In the genomic region with DNA sequence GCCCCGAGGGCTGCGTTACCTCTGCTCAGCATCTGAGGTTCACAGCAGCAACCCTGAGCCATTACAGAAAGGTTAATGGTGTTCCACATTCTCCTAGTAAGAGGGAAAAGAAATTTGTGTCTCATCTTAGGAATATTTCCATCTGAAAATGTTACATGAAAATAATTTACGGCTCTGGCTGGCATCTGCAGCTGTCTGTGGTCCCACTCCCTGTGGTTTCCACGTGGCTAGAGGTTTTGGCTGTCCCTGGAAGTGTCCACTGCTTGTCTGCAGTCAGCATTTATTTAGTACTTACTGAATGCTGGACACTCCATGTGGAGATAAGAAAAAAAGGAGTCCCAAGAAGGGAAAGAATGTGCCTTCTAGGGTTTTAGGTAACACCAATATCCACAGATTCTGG, we compare ENCODE assay signal across 34 mouse cellular contexts. TPM values are rescaled to one million over a fixed set of nuclear protein-coding genes. Genes with fewer than 3 reads are reported as not detected.
"Had no signal": no experiment of that assay in that cellular context is flagged by ENCODE, and none has a peak within 500 bp of the region (broad histone marks: within the 10 kb centered on the region; RNA-seq: fewer than 3 reads in every experiment).

No protein-coding gene starts in this region.

- DNase-seq: liver; liver, embryonic 13.5 days; liver, postnatal 0 days; lung, adult 18-20 months; lung, adult 2 months; lung, embryonic 14.5 days; lung, postnatal 10 days; lung, postnatal 14 days; lung, postnatal 36 days; lung, postnatal 4 days had no signal

- H3K9me3 ChIP-seq: limb, embryonic 10.5 days; limb, embryonic 12.5 days; limb, embryonic 13.5 days; limb, embryonic 15.5 days; liver, embryonic 12.5 days; liver, embryonic 13.5 days; liver, embryonic 15.5 days; lung, embryonic 15.5 days; midbrain, embryonic 10.5 days; midbrain, embryonic 12.5 days; midbrain, embryonic 13.5 days; midbrain, embryonic 15.5 days; neural tube, embryonic 12.5 days had no signal

- H3K27ac ChIP-seq: left cerebral cortex, adult 2 months; limb, embryonic 10.5 days; limb, embryonic 12.5 days; limb, embryonic 13.5 days; limb, embryonic 15.5 days; liver, embryonic 12.5 days; liver, embryonic 13.5 days; liver, embryonic 14.5 days; liver, embryonic 15.5 days; lung, embryonic 15.5 days; macrophage; midbrain, embryonic 10.5 days; midbrain, embryonic 12.5 days; midbrain, embryonic 13.5 days; midbrain, embryonic 15.5 days; neural tube, embryonic 12.5 days had no signal

- H3K9ac ChIP-seq: limb, embryonic 12.5 days; limb, embryonic 13.5 days; limb, embryonic 15.5 days; liver, embryonic 12.5 days; liver, embryonic 13.5 days; liver, embryonic 14.5 days; liver, embryonic 15.5 days; liver, postnatal 0 days; lung, embryonic 14.5 days; lung, embryonic 15.5 days; midbrain, embryonic 12.5 days; midbrain, embryonic 13.5 days; midbrain, embryonic 15.5 days; neural tube, embryonic 12.5 days had no signal

- H3K4me3 ChIP-seq: left cerebral cortex, adult 2 months; limb, embryonic 10.5 days; limb, embryonic 12.5 days; limb, embryonic 13.5 days; limb, embryonic 15.5 days; liver, embryonic 12.5 days; liver, embryonic 13.5 days; liver, embryonic 15.5 days; lung, embryonic 15.5 days; megakaryocyte, embryonic 14.5 days; midbrain, embryonic 10.5 days; midbrain, embryonic 12.5 days; midbrain, embryonic 13.5 days; midbrain, embryonic 15.5 days; neural tube, embryonic 12.5 days had no signal

- H3K36me3 ChIP-seq: limb, embryonic 10.5 days; limb, embryonic 12.5 days; limb, embryonic 13.5 days; limb, embryonic 15.5 days; liver, embryonic 12.5 days; liver, embryonic 13.5 days; liver, embryonic 15.5 days; lung, embryonic 15.5 days; midbrain, embryonic 10.5 days; midbrain, embryonic 12.5 days; midbrain, embryonic 13.5 days; midbrain, embryonic 15.5 days; neural tube, embryonic 12.5 days had no signal

- H3K4me1 ChIP-seq: limb, embryonic 10.5 days; liver, embryonic 12.5 days; liver, embryonic 13.5 days; liver, embryonic 15.5 days; lung, embryonic 15.5 days; megakaryocyte, embryonic 14.5 days; midbrain, embryonic 10.5 days; midbrain, embryonic 12.5 days; midbrain, embryonic 13.5 days; midbrain, embryonic 15.5 days; neural tube, embryonic 12.5 days had no signal

- ATAC-seq: liver, embryonic 12.5 days; liver, postnatal 0 days; lung, postnatal 0 days; midbrain, embryonic 13.5 days; midbrain, embryonic 15.5 days; midbrain, embryonic 16.5 days had no signal

- H3K4me2 ChIP-seq: limb, embryonic 12.5 days; limb, embryonic 13.5 days; limb, embryonic 15.5 days; liver, embryonic 11.5 days; liver, embryonic 12.5 days; liver, embryonic 13.5 days; liver, embryonic 15.5 days; lung, embryonic 14.5 days; lung, embryonic 15.5 days; midbrain, embryonic 11.5 days; midbrain, embryonic 12.5 days; midbrain, embryonic 13.5 days; midbrain, embryonic 15.5 days; neural tube, embryonic 12.5 days had no signal

- H3K27me3 ChIP-seq: limb, embryonic 12.5 days; limb, embryonic 13.5 days; limb, embryonic 15.5 days; liver, embryonic 12.5 days; liver, embryonic 13.5 days; liver, embryonic 15.5 days; lung, embryonic 15.5 days; megakaryocyte, embryonic 14.5 days; midbrain, embryonic 12.5 days; midbrain, embryonic 13.5 days; midbrain, embryonic 15.5 days; neural tube, embryonic 12.5 days had no signal

RNA-seq across cellular contexts. Expression of a gene that starts 15.3 kb away (rescaled TPM):
- total RNA-seq: liver, adult 2 months; megakaryocyte progenitor cell, adult 5-6 weeks; megakaryocyte-erythroid progenitor cell, adult 5-6 weeks; monocyte, adult 5-6 weeks had no signal
- polyA plus RNA-seq: liver, adult 2 months; liver, embryonic 14.5 days; liver, postnatal 0 days; macrophage had no signal
